Mouse (Mus musculus) limb, embryonic 13.5 days (tissue): ENCODE measurements around the gene Olfr1414. TPM values are rescaled to one million over a fixed set of nuclear protein-coding genes. Genes with fewer than 3 reads are reported as not detected.

Experiments
- ATAC-seq: fragments of 200-750 bp; cut with Nextera tagmentation; 2 replicates; pipeline ENCODE4 v1.8.0; 2017; ENCODE audit warnings: low read depth, moderate number of reproducible peaks, moderate TSS enrichment; ENCODE audit not compliant: low FRiP score
- H3K27ac ChIP-seq: fragments of 300-500 bp; sonication (generic); 2 replicates; pipeline ENCODE4 v1.5.1; 2015; ENCODE audit warnings: inconsistent platforms, mild to moderate bottlenecking, moderate library complexity
- H3K27me3 ChIP-seq: fragments of 300-500 bp; sonication (generic); 2 replicates; pipeline ENCODE4 v1.6.1; 2015; ENCODE audit warnings: mild to moderate bottlenecking, inconsistent platforms
- H3K36me3 ChIP-seq: fragments of 300-500 bp; sonication (generic); 2 replicates; pipeline ENCODE4 v1.6.1; 2015; ENCODE audit warnings: inconsistent platforms, mild to moderate bottlenecking, moderate library complexity
- H3K4me1 ChIP-seq: fragments of 300-500 bp; sonication (generic); 2 replicates; pipeline ENCODE4 v1.6.1; 2015; ENCODE audit warnings: inconsistent platforms
- H3K4me2 ChIP-seq: fragments of 300-500 bp; sonication (generic); replicated peaks from 2 replicates; pipeline ENCODE4 v1.6.1; 2015; ENCODE audit warnings: inconsistent platforms, mild to moderate bottlenecking, moderate library complexity
- H3K4me3 ChIP-seq: fragments of 300-500 bp; sonication (generic); 2 replicates; pipeline ENCODE4 v1.5.1; 2015; ENCODE audit warnings: moderate library complexity, mild to moderate bottlenecking, inconsistent platforms
- H3K9ac ChIP-seq: fragments of 300-500 bp; sonication (generic); 2 replicates; pipeline ENCODE4 v1.6.1; 2015; ENCODE audit warnings: mild to moderate bottlenecking, inconsistent platforms
- H3K9me3 ChIP-seq: fragments of 300-500 bp; sonication (generic); 2 replicates; pipeline ENCODE4 v1.6.1; 2016; ENCODE audit warnings: inconsistent platforms
- WGBS: fragments of 180-500 bp; shearing (Covaris S2); methylation state at CpG from one replicate; pipeline ENCODE4 v1.1.7; 2015; 5-methylcytosine and 5-hydroxymethylcytosine counted together
- microRNA-seq: library from miRNA; unstranded; fragments of <30 nt; microRNA quantifications from one replicate; pipeline ENCODE4, GENCODE M21; 2016
- polyA plus RNA-seq: library from polyadenylated mRNA; unstranded; fragments of >200 nt; fragmentation: Nextera tagmentation; extraction: Ambion mirVana; gene quantifications from 2 replicates; pipeline ENCODE4 v1.2.1, GENCODE M21; 2015

Olfr1414 gene
- polyA plus RNA-seq, 1 experiment from 2014 or later, result not detected

DNA sequence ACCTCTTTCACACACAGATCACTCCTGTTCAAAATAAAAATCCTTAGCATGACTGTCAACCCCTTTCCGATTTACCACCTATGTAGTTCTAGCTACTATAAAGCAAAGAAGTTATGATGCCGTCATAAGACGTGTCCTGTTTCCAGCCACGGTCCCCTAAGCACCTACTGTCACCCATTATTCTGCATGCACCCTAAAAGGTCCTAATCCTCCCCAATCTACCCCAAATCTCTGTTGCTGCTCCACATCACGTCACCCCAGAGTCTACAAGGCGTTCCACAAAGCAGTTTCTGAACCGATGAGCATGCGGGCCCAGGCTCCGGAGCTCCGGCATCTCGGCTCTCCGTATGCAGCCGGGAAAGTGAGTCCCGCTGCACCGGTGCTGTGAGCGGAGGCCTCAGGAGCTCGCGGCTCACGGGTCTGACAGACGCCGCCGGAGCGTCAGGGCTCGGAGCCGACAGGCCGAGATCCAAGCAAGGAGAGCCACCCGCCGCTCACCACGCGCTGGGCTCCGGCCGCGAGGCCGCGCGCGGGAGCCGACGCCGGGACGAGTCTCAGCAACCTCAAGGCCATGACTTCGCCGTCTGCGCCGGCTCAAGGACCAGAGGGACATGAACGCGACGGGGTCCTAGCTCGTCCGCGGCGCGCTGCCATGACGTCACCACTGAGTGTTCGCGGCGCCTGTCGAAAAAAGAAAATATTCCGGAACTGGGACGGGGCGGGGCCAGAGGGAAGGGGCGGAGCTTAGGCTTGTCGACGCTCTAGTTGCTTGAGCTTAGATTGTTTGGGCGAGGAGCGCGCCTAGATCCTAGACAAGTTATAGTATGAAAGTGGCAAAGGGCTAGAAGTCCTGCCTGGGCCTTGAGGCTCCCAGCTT is 45.1 kb downstream of the Olfr1414 start, which contains the start of gene Ndufa10:
Gene Ndufa10, minus strand, starts transcription at position 696 of the 877 bp plus-strand sequence.
- Histone ChIP-seq H3K9ac (peak within 1 kb of the TSS; percentile 90), H3K27me3 (peaks cover 4% of the 10 kb centered on the region), H3K4me3 (peak within 1 kb of the TSS; percentile 77), H3K4me1 (peaks cover 14% of the 10 kb centered on the region), H3K9me3 (no peaks in the 10 kb centered on the region), H3K27ac (peak within 1 kb of the TSS; percentile 29; the same call in 1 of the 2 replicates), H3K4me2 (peak within 1 kb of the TSS; percentile 91), H3K36me3 (peaks cover 28% of the 10 kb centered on the region)
- peak; percentile 94 for ATAC-seq
- WGBS, result 1% methylated on average over 67 of the region's 67 CpGs

DNA sequence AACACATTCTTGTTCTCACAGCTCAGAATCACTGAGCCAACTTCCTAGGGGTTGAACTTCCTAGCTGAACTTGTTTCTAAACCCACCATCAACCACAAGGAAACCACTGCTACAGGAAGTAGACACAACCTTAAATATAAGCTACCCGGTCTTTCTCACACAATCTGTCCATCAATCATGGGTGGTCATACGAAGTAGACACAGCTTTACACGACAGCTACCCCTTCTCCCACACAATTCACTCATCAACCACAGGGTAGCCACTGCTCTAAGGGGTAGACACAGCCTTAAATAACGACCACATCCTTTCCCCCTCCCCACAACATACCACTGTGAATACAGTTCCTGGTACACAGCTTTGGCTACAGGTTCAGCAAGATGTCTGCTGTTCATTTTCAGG is 49.6 kb downstream of the Olfr1414 start:
- Histone ChIP-seq H3K36me3 (peaks cover 73% of the 10 kb centered on the region), H3K27me3 (no peaks in the 10 kb centered on the region), H3K4me3 (no peak overlapping the region), H3K9me3 (no peaks in the 10 kb centered on the region), H3K27ac (no peak overlapping the region), H3K4me1 (peaks cover 10% of the 10 kb centered on the region), H3K9ac (no peak overlapping the region), H3K4me2 (no peak overlapping the region)
- 83% methylated on average over 4 of the region's 4 CpGs for WGBS
- no peak for ATAC-seq

DNA sequence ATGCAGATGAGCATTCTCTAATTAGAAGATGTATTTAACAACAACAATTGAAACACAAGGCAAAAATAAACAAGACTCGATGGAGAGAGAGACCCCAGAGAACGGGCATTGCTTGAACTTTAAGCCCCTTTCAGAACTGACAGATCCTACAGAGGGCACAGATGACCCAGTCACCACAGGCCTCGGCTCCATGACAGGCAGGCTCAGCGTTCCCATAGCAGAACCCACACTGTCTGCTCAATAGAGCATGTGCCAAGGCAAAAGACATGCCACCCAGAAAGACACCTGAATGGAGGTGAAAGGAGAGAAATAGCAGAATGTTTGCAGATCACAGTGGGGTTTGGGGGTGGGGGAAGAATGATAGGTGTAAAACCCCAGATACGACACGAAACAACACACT is 60.0 kb downstream of the Olfr1414 start:
- H3K4me1 ChIP-seq, result no peaks in the 10 kb centered on the region
- H3K27me3 ChIP-seq, result no peaks in the 10 kb centered on the region
- no peak overlapping the region for H3K4me3 ChIP-seq
- H3K4me2 ChIP-seq, result no peak overlapping the region
- ATAC-seq, result no peak
- no peak overlapping the region for H3K9ac ChIP-seq
- WGBS, result 92% methylated on average over 6 of the region's 6 CpGs
- H3K36me3 ChIP-seq, result peaks cover 87% of the 10 kb centered on the region
- no peaks in the 10 kb centered on the region for H3K9me3 ChIP-seq
- no peak overlapping the region for H3K27ac ChIP-seq

DNA sequence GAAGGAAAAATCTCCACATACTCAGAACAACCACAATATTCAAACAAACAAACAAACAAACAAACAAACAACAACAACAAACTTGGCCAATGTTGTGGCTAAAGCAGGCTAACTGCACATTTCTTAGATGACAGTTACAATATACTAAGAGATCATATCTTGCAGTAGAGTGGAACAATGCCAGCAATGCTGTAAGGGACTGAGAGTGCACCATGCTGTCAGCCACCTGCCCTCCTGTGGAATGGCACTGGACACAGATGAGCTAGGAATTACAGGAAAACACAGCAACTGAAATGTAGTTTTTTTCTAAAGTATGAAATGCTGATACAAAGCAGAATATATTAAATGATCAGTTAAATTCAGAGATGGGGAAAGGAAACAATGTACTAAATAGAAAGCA is 60.7 kb downstream of the Olfr1414 start:
- peaks cover 87% of the 10 kb centered on the region for H3K36me3 ChIP-seq
- no peak overlapping the region for H3K4me2 ChIP-seq
- H3K9ac ChIP-seq, result no peak overlapping the region
- ATAC-seq, result no peak
- no peaks in the 10 kb centered on the region for H3K27me3 ChIP-seq
- no peaks in the 10 kb centered on the region for H3K9me3 ChIP-seq
- H3K27ac ChIP-seq, result no peak overlapping the region
- H3K4me1 ChIP-seq, result no peaks in the 10 kb centered on the region
- H3K4me3 ChIP-seq, result no peak overlapping the region

Small RNA genes within 50 kb of the gene (microRNA-seq; reads per million reads assigned to microRNA genes)
- gene Mir6900, result 2.8 reads per million, percentile 10 among the genes with 10 or more reads in this experiment

Other genes starting within 250 kb of the Olfr1414 start
- gene Ndufa10, start 44.8 kb downstream of the Olfr1414 start, polyA plus RNA-seq, result 279 and 287 TPM in 2 replicates
- not detected in 2 replicates for gene Olfr1416, start 33.5 kb downstream of the Olfr1414 start, polyA plus RNA-seq
- not detected in 2 replicates for gene Olfr1415, start 22.6 kb downstream of the Olfr1414 start, polyA plus RNA-seq
- not detected in 2 replicates for gene Olfr1413, start 52.7 kb upstream of the Olfr1414 start, polyA plus RNA-seq
- gene Olfr1412, start 67.1 kb upstream of the Olfr1414 start, polyA plus RNA-seq, result not detected in 2 replicates
- gene Olfr1411, start 75.8 kb upstream of the Olfr1414 start, polyA plus RNA-seq, result not detected in 2 replicates
- not detected in 2 replicates for gene Olfr1410, start 87.1 kb upstream of the Olfr1414 start, polyA plus RNA-seq
- gene Olfr12, start 99.1 kb upstream of the Olfr1414 start, polyA plus RNA-seq, result not detected in 2 replicates
- 386 and 414 TPM in 2 replicates for gene Cops9, start 123.3 kb upstream of the Olfr1414 start, polyA plus RNA-seq
- not detected in 2 replicates for gene Otos, start 130.2 kb upstream of the Olfr1414 start, polyA plus RNA-seq